Mouse (Mus musculus) cerebellum, adult 9-11 months (tissue): Measurements from ENCODE around the gene Fbxo36.

Experiments
- DNase-seq: peaks from one replicate; pipeline ENCODE4 v3.0.0; 2022

Fbxo36 gene

DNA sequence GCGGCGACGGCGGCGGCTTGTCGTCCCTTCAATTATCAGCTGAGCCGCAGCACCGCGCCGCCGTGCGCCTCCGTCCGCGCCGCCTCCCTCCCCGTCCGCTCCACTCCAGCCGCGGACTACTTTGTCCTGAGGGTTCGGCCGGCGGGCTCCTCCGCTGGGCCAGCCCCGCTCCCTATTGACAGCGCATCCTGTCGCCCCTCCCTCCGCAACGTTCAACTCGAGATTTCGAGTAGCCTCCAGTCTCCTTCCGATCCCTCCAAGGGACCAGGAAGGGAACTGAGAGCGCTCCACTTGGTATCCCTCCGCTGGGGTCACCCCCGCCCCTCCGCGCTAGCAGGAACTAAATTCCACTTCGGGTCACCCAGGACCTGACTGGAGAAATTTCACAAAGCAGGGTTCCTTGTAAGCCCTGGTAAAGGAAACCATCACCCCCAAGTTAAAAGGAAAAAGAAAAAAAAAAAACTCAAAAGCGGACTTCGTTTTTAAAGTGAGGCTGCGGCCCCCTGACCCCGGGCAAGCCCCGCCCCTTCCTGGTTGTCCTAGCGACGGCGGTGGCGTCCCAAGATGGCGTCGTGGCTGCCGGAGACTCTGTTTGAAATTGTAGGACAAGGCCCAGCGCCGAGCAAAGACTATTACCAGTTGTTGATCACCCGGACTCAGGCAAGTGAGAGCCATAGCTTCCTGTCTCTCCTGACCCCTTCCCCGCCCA is at the start of gene Fbxo36:
Gene Fbxo36 (plus strand): TSS at position 533 of the 709 bp plus-strand sequence.
- peak; percentile 91 for DNase-seq

DNA sequence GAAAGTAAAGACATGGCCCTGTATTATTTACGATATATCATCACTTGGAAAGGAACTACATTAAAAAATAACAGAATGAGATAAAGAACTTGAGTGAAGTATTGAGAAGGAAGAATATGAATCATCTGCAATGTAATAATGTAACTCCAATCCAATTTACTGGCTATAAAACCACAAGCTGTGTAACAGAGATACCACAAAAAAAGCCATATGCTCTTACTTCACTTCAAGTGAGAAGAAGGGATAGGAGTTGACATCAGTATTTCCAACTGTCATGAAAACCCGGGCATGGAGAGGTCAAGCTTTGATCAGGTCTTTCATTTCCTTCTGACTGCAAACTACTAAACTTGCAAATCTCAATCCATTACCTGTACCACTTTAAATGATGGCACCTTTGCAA is 48.2 kb upstream of the Fbxo36 start:
- no peak for DNase-seq

DNA sequence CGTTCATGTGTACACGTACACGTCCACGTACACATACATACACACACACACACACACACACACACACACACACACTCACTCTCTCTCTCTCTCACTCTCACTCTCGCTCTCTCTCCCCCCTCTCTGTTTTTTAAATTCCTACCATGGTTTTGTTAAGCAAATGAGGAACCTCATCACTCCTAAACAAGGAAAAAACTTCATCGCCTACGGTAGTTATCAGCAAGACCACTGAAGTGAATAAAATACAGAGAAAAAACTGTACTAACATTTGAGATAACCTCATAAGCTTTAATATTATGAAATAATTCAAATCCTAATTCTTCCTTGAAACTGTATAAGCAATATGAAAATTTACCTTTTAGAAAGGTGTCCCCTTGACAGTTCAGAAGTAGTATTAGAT is 44.3 kb upstream of the Fbxo36 start:
- no peak for DNase-seq

GRCm38 (mm10) chr1:84799166-84799565 is 40.5 kb upstream of the Fbxo36 start:
- no peak for DNase-seq

DNA sequence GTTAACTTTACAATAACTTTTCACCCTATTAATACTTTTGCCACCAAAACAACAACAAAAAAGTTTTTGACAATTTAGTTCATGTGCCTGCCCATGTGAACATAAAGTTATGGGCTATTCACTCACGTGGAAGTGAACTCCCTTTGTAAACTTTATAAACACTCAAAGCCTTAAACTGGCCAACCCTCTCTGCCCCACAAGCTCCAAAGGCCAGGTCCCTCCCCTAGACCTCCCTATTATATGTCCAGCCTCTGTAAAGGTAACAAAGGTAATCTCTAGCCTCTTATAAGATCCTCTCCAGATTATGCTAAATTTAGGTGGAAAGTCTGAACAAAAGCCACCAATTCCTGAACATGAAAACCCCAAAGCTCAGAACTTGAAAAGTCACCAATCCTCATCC is 35.9 kb upstream of the Fbxo36 start:
- no peak for DNase-seq

DNA sequence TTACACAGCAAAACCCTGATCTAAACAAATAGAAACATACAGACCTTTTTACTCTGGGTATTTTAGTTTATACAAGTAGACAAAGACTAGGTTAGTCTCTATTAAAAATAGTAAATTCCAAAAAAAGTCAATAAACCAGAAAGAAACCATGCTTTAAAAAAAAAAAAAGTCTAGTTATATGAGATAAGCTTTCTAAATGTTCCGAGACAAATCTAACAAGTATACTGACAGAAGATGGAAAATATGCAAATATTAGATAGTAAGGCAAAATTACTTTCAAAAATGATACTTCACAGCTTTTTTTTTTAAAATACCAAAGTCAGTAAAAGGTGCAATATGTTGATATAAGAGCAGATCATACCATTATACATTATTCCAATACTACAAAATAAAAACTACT is 22.0 kb upstream of the Fbxo36 start:
- no peak for DNase-seq

DNA sequence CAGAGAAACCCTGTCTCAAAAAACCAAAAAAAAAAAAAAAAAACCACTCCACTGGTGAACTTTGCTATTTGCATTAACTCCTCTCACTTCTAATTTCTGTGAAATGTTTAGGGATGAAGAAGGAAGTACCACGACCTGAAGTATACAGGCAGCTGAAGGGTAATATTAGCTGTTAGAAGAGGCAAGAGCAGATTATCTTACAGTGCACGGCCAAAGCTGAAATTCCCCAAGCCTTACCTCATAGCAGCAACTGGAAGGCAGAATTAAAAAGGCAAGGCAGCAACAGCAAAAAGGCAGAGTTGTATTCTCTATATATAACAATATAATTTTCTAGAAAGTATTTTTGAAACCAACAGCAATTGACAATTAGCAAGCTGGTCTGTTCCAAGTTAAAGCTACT is 14.6 kb upstream of the Fbxo36 start:
- no peak for DNase-seq

DNA sequence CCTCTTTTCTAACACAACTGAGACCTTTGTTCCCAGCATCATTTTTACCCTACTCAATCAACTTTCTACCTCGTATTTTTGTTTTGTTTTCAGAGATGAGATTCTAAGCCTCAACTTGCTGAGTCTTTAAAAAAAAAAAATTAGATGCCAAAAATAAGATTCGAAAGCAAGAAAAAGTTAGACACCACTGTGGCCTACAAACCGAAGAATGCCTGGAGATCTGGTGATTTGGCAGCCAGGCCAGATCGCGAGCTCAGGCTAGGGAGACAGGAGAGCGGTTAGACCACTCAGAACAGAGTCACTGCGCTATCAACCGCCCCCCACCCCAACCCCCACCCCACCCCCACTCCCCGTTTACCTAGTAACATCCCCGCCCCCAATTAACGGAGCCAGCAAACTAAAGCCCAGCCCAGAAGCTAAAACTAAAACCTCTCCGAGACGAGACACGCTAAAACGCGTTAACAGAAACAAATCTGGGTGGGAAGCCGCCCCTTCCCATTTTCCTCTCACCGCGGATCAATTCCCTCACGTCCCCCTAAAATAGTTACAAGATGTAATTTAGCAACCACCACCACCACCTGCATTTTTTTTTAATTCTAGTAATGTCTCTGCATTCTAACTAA is 2.0 kb upstream of the Fbxo36 start:
- peak; percentile 25 for DNase-seq

GRCm38 (mm10) chr1:84838156-84838555 is 1.5 kb upstream of the Fbxo36 start:
- DNase-seq, result no peak

DNA sequence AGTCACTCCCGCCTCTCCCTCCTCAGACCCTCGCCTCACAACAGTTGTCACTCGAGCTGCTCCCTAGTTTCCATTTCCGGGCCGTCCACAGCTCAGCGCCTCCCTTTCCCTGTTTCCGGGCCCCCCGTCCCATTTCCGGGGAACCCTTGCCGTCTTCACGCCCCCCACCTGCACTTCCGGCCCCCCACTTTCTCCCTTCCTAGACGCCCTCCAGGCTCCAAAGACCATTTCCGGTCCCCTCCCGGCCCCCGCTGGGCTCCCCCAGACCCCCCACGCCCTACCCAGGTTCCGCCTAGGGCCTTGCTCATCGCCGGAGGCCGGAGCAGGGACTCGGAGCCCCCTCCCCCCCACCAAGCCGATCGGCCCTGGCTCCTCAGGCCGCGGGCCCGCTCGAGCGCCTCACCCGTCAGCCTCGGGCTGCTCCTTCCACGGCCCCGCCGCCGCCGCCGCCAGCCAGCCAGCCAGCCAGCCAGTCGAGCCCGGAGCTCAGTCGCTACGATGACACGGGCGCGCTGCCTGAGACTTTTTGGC is 955 bp upstream of the Fbxo36 start:
- DNase-seq, result peak; percentile 76

- no peak for DNase-seq
These were observed 500 bp downstream of the Fbxo36 start, which contains the start of gene Trip12 for GRCm38 (mm10) chr1:84840018-84840664. Gene Trip12, minus strand, starts transcription at chr1:84840516.

- no peak for DNase-seq
These were observed 1.4 kb downstream of the Fbxo36 start for GRCm38 (mm10) chr1:84841061-84841460.

DNA sequence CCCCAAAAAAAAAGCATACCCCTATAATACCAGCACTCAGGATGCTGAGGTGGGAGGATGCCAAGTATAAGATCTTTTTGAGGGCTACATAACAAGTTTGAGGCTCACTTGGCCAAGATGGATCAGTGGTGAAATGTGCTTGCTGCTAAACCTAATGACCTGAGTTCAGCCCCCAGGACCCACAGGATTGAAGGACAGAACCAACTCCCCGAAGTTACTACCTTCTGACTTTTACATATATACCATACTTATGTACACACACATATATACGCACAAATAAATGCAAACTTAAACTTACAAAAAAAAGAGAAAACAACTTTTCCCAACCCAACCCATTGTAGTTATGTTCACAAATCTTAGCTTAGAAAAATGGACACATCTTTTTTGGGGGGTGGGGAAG is 3.7 kb downstream of the Fbxo36 start:
- DNase-seq, result no peak

DNA sequence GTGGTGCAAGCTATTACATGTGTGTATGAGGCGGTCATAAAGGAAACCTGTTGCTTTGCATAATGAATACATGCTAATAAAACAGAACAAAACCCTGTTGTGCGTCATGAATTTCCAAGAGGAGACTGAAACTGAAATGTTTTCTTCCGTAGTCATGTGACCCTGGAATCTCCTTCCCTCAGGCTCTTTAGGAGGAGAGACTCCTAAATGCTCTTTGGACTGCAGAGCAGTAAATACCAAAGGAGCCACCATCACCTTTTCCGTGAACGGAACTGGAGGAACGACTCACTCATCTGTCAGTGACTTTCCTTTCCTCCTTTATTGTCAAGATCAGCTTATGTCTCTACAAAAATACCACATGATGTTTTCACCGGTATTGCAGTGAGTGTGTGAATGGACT is 8.1 kb downstream of the Fbxo36 start:
- no peak for DNase-seq

DNA sequence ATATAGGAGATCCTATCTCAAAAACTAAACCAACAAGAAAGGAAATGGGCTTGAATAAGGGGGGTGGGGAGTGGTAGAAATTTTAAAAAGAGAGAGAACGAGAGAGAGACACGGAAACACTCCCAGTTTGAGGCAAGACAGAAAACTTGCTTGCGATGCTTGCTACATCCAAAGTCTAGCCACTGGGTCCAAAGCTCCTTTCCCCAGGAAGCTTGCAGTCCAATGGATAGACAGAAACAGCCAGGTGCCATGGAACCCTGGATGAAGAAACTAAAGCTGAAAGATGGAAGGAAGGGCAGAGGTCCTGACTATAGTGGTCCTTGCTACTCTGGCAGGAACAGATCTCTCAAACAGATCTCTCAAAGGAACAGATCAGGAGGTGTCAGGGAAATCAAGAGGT is 8.7 kb downstream of the Fbxo36 start:
- DNase-seq, result no peak

DNA sequence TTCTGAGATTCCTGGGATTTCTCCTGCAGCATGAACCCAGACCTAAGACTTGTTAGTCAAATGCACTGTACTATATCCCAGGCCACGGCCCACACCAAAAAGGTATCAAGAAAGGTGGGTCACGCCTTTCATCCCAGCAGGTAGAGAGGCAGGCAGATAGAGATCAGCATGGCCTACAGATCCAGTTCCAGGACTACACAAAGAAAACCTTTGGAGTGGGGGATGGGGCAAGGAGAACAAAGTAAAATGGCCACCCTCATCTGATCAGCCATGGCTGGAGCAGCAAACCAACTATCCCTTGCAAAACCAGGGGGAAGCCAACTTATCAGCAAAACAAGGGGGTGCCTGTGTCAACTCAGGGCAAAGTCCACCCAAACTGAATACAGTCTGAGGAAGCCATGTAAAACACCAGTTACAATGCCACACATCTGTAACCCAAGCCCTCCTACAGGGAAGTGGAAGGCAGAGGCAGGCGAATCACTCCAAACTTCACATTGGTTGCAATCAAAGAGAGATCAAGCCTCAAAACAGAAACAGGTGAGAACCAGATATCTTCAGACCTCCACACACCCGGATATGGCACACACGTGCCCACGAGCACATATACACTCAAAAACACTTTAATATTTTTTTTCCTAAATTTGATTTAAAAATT is 9.3 kb downstream of the Fbxo36 start:
- no peak for DNase-seq

DNA sequence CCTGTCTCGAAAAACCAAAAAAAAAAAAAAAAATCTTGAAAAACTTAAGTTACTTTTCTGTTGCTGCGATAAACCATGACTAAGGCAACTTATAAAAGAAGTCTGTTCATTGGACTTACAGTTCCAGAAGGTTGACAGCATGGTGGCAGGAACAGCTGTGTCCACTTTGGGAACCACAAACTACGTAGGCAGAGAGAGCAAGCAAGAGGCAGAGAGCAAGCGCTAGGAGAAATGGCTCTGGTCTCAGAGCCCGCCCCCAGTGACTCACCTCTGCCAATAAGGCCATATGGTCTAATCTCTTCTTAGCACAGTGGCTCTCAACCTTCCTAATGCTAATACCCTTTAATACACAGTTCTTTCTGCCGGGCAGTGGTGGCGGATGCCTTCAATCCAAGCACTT is 10.2 kb downstream of the Fbxo36 start:
- no peak for DNase-seq

GRCm38 (mm10) chr1:84850471-84850870 is 10.8 kb downstream of the Fbxo36 start:
- DNase-seq, result no peak

DNA sequence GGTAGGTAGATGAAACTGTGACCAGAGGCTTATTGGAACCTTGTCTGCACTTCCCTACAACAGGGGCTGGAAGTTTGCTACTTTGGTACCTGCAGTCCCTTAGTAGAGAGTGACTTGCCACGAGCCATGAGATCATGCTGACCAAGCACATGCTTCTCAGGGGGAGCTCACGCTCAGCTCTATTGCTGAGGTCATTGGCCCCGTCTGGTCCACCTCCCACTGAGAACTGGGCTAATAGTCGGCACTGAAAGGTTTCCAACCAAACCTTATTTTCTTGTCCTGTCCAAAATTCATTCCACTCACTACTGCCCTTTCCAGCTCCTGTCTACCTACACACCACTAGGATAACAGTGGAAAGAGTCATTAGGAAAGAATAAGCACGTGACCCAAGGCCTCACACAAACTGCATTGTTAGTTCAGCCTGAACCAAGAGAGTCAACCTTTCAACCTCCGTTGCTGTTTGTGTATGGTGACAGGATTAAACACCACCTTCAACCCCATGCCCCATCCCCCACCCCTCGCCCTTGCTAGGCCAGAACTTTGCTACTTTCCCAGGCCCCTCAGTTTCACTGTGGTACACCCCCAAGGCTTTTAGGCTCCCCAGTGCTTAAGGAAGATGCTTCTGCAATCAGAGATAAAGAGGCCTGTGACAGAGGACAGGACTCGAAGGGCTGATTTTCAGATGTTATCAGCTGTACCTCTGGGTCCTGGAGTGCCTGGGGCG is 12.0 kb downstream of the Fbxo36 start:
- DNase-seq, result peak; percentile 9

DNA sequence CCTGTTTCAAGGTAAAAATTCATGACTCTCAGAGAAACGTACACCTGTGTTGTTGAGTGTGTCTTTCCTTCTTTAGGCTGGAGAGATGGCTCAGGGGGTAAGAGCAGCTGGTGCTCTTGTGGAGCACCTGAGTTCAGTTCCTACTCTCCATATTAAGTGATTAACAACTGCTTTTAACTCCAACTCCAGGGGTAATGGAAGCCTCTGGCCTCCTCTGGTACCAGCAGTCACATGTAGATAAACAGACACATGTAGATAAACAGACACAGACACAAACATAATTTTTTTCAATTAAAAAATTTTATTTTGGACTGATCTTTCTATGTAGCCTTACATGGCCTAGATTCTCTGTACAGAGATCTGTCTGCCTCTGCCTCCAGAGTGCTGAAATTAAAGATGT is 14.1 kb downstream of the Fbxo36 start:
- DNase-seq, result no peak

- no peak for DNase-seq
These were observed 15.3 kb downstream of the Fbxo36 start for GRCm38 (mm10) chr1:84854966-84855365.

DNA sequence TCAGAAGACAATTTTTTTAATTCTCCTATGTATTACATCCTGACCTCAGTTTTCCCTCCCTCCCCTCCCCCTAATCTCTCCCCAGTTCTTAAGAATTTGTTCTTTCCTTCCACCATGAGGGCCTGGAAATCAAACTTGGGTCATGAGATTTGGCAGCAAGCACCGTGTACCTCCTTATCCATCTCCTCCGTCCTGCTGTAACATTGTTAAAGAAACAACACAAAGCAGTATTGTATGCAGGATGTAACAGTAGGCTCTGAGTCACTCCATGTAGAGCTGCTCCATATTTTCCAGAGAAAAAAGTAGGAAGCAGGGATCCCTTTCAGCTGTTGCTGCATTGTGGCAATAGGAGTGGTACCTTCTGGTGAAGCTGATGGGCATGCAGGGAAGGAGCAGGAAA is 16.1 kb downstream of the Fbxo36 start:
- no peak for DNase-seq

DNA sequence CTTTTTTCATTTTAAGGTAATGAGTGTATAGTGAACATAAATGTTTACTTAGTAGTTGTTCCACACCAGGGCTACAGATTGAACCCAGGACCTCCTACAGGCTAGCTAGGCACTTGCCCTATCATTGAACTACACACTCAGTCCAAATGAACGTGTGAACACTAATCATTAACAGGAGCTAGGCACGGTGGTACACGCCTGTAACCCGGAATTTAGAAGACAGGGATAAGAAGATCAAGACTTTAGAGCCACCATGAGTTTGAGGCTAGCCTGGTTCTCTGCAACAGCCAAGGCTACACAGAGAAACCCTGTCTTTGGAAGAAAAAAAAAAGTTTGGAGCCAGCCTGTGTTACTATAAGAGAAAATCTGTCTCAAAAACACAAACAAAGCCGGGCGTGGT is 20.0 kb downstream of the Fbxo36 start:
- no peak for DNase-seq
